Mouse (Mus musculus): Measurements from ENCODE around the gene Btbd18. TPM values are rescaled to one million over a fixed set of nuclear protein-coding genes. Genes with fewer than 3 reads are reported as not detected.

The Btbd18 gene
- polyA plus RNA-seq, 1 experiment from 2014 or later, result 0.07 TPM

- 22% methylated on average over 5 of the region's 5 CpGs for WGBS
- H3K27ac ChIP-seq (ENCODE audit: low read depth, low read length), result peak overlapping the region; percentile 52
- no peak for TF ChIP-seq CTCF (IDR thresholded peaks at IDR 0.05; ENCODE audit: low read depth)
- no peak for ATAC-seq
- no peak overlapping the region; the same call in none of the 2 replicates for H3K4me2 ChIP-seq (replicated peaks; ENCODE audit: low read depth)
- H3K4me1 ChIP-seq (replicated peaks; ENCODE audit: control insufficient read depth, insufficient read depth, low read length), result peaks cover 33% of the 10 kb centered on the region
- no peak overlapping the region for H3K9ac ChIP-seq (ENCODE audit: low read depth, low read length)
- H3K36me3 ChIP-seq (ENCODE audit: control insufficient read depth, insufficient read depth), result no peaks in the 10 kb centered on the region
- H3K27me3 ChIP-seq (replicated peaks; ENCODE audit: control insufficient read depth, insufficient read depth, low read length), result no peaks in the 10 kb centered on the region
- no peaks in the 10 kb centered on the region for H3K9me3 ChIP-seq (ENCODE audit: control insufficient read depth)
- H3K4me3 ChIP-seq (ENCODE audit: low read depth, low read length), result no peak overlapping the region
These were observed 20.3 kb upstream of the Btbd18 start for GRCm38 (mm10) chr2:84638428-84639220.

GRCm38 (mm10) chr2:84640833-84641232 lies 18.0 kb upstream of the Btbd18 start:
- no peak for ATAC-seq
- Histone ChIP-seq H3K4me2 (replicated peaks; ENCODE audit: low read depth) (no peak overlapping the region), H3K9me3 (ENCODE audit: control insufficient read depth) (no peaks in the 10 kb centered on the region), H3K27me3 (replicated peaks; ENCODE audit: control insufficient read depth, insufficient read depth, low read length) (no peaks in the 10 kb centered on the region), H3K4me3 (ENCODE audit: low read depth, low read length) (no peak overlapping the region), H3K36me3 (ENCODE audit: control insufficient read depth, insufficient read depth) (no peaks in the 10 kb centered on the region), H3K27ac (ENCODE audit: low read depth, low read length) (no peak overlapping the region), H3K9ac (ENCODE audit: low read depth, low read length) (no peak overlapping the region), H3K4me1 (replicated peaks; ENCODE audit: control insufficient read depth, insufficient read depth, low read length) (peaks cover 21% of the 10 kb centered on the region)
- no peak for TF ChIP-seq CTCF (IDR thresholded peaks at IDR 0.05; ENCODE audit: low read depth)

GRCm38 (mm10) chr2:84646138-84646537 lies 12.7 kb upstream of the Btbd18 start:
- H3K9ac ChIP-seq (ENCODE audit: low read depth, low read length), result no peak overlapping the region
- no peaks in the 10 kb centered on the region for H3K27me3 ChIP-seq (replicated peaks; ENCODE audit: control insufficient read depth, insufficient read depth, low read length)
- no peak overlapping the region for H3K4me3 ChIP-seq (ENCODE audit: low read depth, low read length)
- no peak for TF ChIP-seq CTCF (IDR thresholded peaks at IDR 0.05; ENCODE audit: low read depth)
- no peaks in the 10 kb centered on the region for H3K36me3 ChIP-seq (ENCODE audit: control insufficient read depth, insufficient read depth)
- peaks cover 3% of the 10 kb centered on the region; the same call in 1 of the 2 replicates for H3K4me1 ChIP-seq (replicated peaks; ENCODE audit: control insufficient read depth, insufficient read depth, low read length)
- no peak overlapping the region; the same call in 1 of the 2 replicates for H3K27ac ChIP-seq (ENCODE audit: low read depth, low read length)
- ATAC-seq, result no peak
- H3K4me2 ChIP-seq (replicated peaks; ENCODE audit: low read depth), result peak overlapping the region; percentile 70
- 34% methylated on average over 1 of the region's 1 CpGs for WGBS
- H3K9me3 ChIP-seq (ENCODE audit: control insufficient read depth), result no peaks in the 10 kb centered on the region

- Histone ChIP-seq H3K9ac (ENCODE audit: low read depth, low read length) (no peak overlapping the region), H3K27me3 (replicated peaks; ENCODE audit: control insufficient read depth, insufficient read depth, low read length) (no peaks in the 10 kb centered on the region), H3K27ac (ENCODE audit: low read depth, low read length) (no peak overlapping the region), H3K9me3 (ENCODE audit: control insufficient read depth) (no peaks in the 10 kb centered on the region), H3K4me3 (ENCODE audit: low read depth, low read length) (peak overlapping the region; percentile 79), H3K36me3 (ENCODE audit: control insufficient read depth, insufficient read depth) (no peaks in the 10 kb centered on the region), H3K4me1 (replicated peaks; ENCODE audit: control insufficient read depth, insufficient read depth, low read length) (no peaks in the 10 kb centered on the region), H3K4me2 (replicated peaks; ENCODE audit: low read depth) (peak overlapping the region; percentile 70)
- 61% methylated on average over 6 of the region's 6 CpGs for WGBS
- ATAC-seq, result no peak
- no peak for TF ChIP-seq CTCF (IDR thresholded peaks at IDR 0.05; ENCODE audit: low read depth)
These were observed 11.8 kb upstream of the Btbd18 start for GRCm38 (mm10) chr2:84647051-84647568.

GRCm38 (mm10) chr2:84648369-84648768 lies 10.5 kb upstream of the Btbd18 start:
- H3K27me3 ChIP-seq (replicated peaks; ENCODE audit: control insufficient read depth, insufficient read depth, low read length), result no peaks in the 10 kb centered on the region
- TF ChIP-seq CTCF (IDR thresholded peaks at IDR 0.05; ENCODE audit: low read depth), result peak; percentile 52
- peak overlapping the region; percentile 70 for H3K4me2 ChIP-seq (replicated peaks; ENCODE audit: low read depth)
- no peak for ATAC-seq
- H3K36me3 ChIP-seq (ENCODE audit: control insufficient read depth, insufficient read depth), result no peaks in the 10 kb centered on the region
- H3K9me3 ChIP-seq (ENCODE audit: control insufficient read depth), result no peaks in the 10 kb centered on the region
- peak overlapping the region; percentile 79 for H3K4me3 ChIP-seq (ENCODE audit: low read depth, low read length)
- peak overlapping the region; percentile 46; the same call in 1 of the 2 replicates for H3K9ac ChIP-seq (ENCODE audit: low read depth, low read length)
- H3K4me1 ChIP-seq (replicated peaks; ENCODE audit: control insufficient read depth, insufficient read depth, low read length), result no peaks in the 10 kb centered on the region
- WGBS, result 6% methylated on average over 6 of the region's 6 CpGs
- H3K27ac ChIP-seq (ENCODE audit: low read depth, low read length), result no peak overlapping the region

- no peak for ATAC-seq
- WGBS, result under 1% methylated on average over 10 of the region's 10 CpGs
- H3K27me3 ChIP-seq (replicated peaks; ENCODE audit: control insufficient read depth, insufficient read depth, low read length), result no peaks in the 10 kb centered on the region
- peak overlapping the region; percentile 89 for H3K9ac ChIP-seq (ENCODE audit: low read depth, low read length)
- peak overlapping the region; percentile 70 for H3K4me2 ChIP-seq (replicated peaks; ENCODE audit: low read depth)
- H3K36me3 ChIP-seq (ENCODE audit: control insufficient read depth, insufficient read depth), result no peaks in the 10 kb centered on the region
- H3K9me3 ChIP-seq (ENCODE audit: control insufficient read depth), result no peaks in the 10 kb centered on the region
- peak overlapping the region; percentile 99 for H3K27ac ChIP-seq (ENCODE audit: low read depth, low read length)
- H3K4me3 ChIP-seq (ENCODE audit: low read depth, low read length), result peak overlapping the region; percentile 79
- no peaks in the 10 kb centered on the region for H3K4me1 ChIP-seq (replicated peaks; ENCODE audit: control insufficient read depth, insufficient read depth, low read length)
- no peak for TF ChIP-seq CTCF (IDR thresholded peaks at IDR 0.05; ENCODE audit: low read depth)
These were observed 9.2 kb upstream of the Btbd18 start for GRCm38 (mm10) chr2:84649674-84650073.
